Mouse (Mus musculus): ENCODE measurements around the gene Dcaf8.

The Dcaf8 gene

GRCm38 (mm10) chr1:172148955-172149815 lies 1.3 kb downstream of the Dcaf8 start:
- DNase-seq: peak; percentile 19

- no peak for DNase-seq
Observed at GRCm38 (mm10) chr1:172154536-172154935, 6.7 kb downstream of the Dcaf8 start.

GRCm38 (mm10) chr1:172155518-172155917 lies 7.6 kb downstream of the Dcaf8 start:
- no peak for DNase-seq

GRCm38 (mm10) chr1:172159970-172160369 lies 12.1 kb downstream of the Dcaf8 start:
- DNase-seq: no peak

- no peak for DNase-seq
Observed at GRCm38 (mm10) chr1:172160508-172160907, 12.6 kb downstream of the Dcaf8 start.

GRCm38 (mm10) chr1:172162009-172162408 lies 14.1 kb downstream of the Dcaf8 start:
- peak; percentile 42 for DNase-seq

GRCm38 (mm10) chr1:172162959-172163358 lies 15.1 kb downstream of the Dcaf8 start:
- peak; percentile 34 for DNase-seq

- no peak for DNase-seq
Observed at GRCm38 (mm10) chr1:172167911-172168310, 20.0 kb downstream of the Dcaf8 start.

GRCm38 (mm10) chr1:172169809-172170208 lies 21.9 kb downstream of the Dcaf8 start:
- DNase-seq: no peak

GRCm38 (mm10) chr1:172172381-172172780 lies 24.5 kb downstream of the Dcaf8 start:
- DNase-seq: no peak

- no peak for DNase-seq
Observed at GRCm38 (mm10) chr1:172173181-172173580, 25.3 kb downstream of the Dcaf8 start.

GRCm38 (mm10) chr1:172177791-172178190 lies 29.9 kb downstream of the Dcaf8 start:
- DNase-seq: no peak

GRCm38 (mm10) chr1:172179102-172179501 lies 31.2 kb downstream of the Dcaf8 start:
- DNase-seq: no peak

- no peak for DNase-seq
Observed at GRCm38 (mm10) chr1:172180881-172181280, 33.0 kb downstream of the Dcaf8 start.

- DNase-seq: no peak
Observed at GRCm38 (mm10) chr1:172181777-172182176, 33.9 kb downstream of the Dcaf8 start.

GRCm38 (mm10) chr1:172183056-172183455 lies 35.2 kb downstream of the Dcaf8 start:
- DNase-seq: no peak

GRCm38 (mm10) chr1:172183915-172184314 lies 36.0 kb downstream of the Dcaf8 start:
- no peak for DNase-seq

- DNase-seq: no peak
Observed at GRCm38 (mm10) chr1:172186401-172187289, 38.8 kb downstream of the Dcaf8 start.

- no peak for DNase-seq
Observed at GRCm38 (mm10) chr1:172188891-172189290, 41.0 kb downstream of the Dcaf8 start.

- DNase-seq: no peak
Observed at GRCm38 (mm10) chr1:172191578-172191977, 43.7 kb downstream of the Dcaf8 start.

GRCm38 (mm10) chr1:172192217-172192616 lies 44.3 kb downstream of the Dcaf8 start:
- DNase-seq: no peak

- no peak for DNase-seq
Observed at GRCm38 (mm10) chr1:172194435-172194834, 46.6 kb downstream of the Dcaf8 start.

- no peak for DNase-seq
Observed at GRCm38 (mm10) chr1:172197146-172197545, 49.3 kb downstream of the Dcaf8 start.

GRCm38 (mm10) chr1:172197851-172198250 lies 50.0 kb downstream of the Dcaf8 start:
- DNase-seq: no peak

Data from kidney, adult 18-20 months (tissue).